Mouse (Mus musculus): ENCODE results near the gene Tmem205. TPM values are rescaled to one million over a fixed set of nuclear protein-coding genes. Genes with fewer than 3 reads are reported as not detected.
A peak's percentile ranks its signal among the peaks of the same experiment; 100 is the strongest.

Tmem205 gene
- polyA plus RNA-seq, 1 experiment from 2014 or later: 28.5 TPM

DNA sequence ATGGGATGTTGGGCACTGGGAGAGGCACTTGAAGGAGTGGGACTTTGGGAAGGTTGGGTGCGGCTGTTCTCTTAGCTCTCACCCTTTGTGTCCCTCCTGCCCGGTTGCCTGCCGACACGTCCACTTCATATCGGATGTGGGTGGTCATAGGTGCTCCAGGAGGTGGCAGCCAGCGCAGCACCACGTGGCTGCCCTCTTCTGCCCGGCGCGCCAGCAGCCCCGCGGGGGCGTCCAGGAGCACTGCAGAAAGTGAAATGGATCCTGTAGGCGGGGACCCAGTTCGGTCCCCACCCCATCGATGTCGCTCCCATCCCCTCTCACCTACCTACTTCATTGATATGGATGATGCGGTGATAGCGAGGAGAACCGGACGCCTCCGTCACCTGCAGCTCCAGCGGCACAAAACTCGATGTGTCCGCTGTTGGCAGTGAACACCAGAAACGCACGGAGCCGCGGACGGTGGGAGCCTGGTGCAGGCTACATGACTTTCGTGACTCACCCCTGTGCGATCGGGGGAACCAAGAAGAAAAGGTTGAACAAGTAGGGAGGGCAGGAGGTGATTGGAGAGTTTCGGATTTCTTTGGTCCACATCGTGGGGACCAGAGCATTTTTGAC, 34.1 kb upstream of the Tmem205 start:
- no peaks in the 10 kb centered on the region for H3K36me3 ChIP-seq (replicated peaks; ENCODE audit: control insufficient read depth, insufficient read depth, low read depth, low read length)
- 1% methylated on average over 35 of the region's 35 CpGs for WGBS
- no peak overlapping the region for H3K27ac ChIP-seq (replicated peaks; ENCODE audit: low read depth, low read length)
- peak overlapping the region; percentile 32 for H3K4me3 ChIP-seq (ENCODE audit: low read depth, low read length)
- H3K9me3 ChIP-seq (replicated peaks; ENCODE audit: control insufficient read depth, low read length): no peaks in the 10 kb centered on the region
- DNase-seq (ENCODE audit: low spot score) (peak; percentile 9), ATAC-seq (replicated peaks; ENCODE audit: insufficient number of reproducible peaks, low FRiP score, low TSS enrichment, low read depth) (no peak)
- peaks cover 33% of the 10 kb centered on the region for H3K27me3 ChIP-seq (ENCODE audit: control insufficient read depth, insufficient read depth, low read length)
- peak overlapping the region; percentile 53 for H3K4me2 ChIP-seq (ENCODE audit: low read depth, low read length)
- H3K4me1 ChIP-seq (ENCODE audit: control insufficient read depth, insufficient read depth, low read length): 0 out of 2 replicates have a peak, but pooled peaks cover 2% of the 10 kb centered on the region
- H3K9ac ChIP-seq (replicated peaks; ENCODE audit: low read length): no peak overlapping the region

DNA sequence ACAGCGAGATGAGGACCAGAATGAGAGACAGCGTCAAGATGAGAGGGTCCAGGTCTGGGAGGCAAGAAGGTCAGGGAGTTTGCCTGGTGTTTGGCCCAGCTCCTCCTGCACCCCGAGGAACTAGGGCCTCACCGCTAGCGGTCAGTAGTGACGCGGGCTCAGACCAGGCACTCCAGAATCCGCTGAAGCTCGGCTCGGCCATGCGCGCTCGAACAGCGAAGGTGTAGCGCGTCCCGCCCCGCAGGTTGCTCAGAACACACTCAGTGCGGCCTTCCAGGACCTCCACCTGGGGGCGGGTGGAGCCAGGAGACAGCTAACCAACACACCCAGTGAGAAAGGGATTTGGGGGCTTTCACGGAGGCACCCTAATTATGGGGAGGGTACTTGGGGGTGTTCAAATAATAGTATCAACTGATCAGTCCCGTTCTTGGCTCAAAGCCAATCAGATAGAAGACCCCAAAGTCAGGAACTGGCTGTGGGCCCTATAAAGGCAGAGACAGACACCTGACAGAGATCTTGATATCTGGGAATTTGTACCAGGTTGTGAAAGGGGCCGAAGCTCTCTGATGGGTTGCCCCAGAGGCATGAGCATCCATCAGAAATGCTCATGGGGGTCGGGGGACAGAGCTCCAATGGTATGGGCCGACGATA, 33.3 kb upstream of the Tmem205 start:
- no peak overlapping the region for H3K27ac ChIP-seq (replicated peaks; ENCODE audit: low read depth, low read length)
- WGBS: 7% methylated on average over 26 of the region's 26 CpGs
- H3K4me2 ChIP-seq (ENCODE audit: low read depth, low read length): peak overlapping the region; percentile 0; the same call in 1 of the 2 replicates
- ATAC-seq (replicated peaks; ENCODE audit: insufficient number of reproducible peaks, low FRiP score, low TSS enrichment, low read depth): no peak
- 0 out of 2 replicates have a peak, but pooled peaks cover 2% of the 10 kb centered on the region for H3K4me1 ChIP-seq (ENCODE audit: control insufficient read depth, insufficient read depth, low read length)
- peak; percentile 30 for DNase-seq (ENCODE audit: low spot score)
- H3K4me3 ChIP-seq (ENCODE audit: low read depth, low read length): 0 out of 2 replicates have a peak overlapping the region, but pooled peaks have one; percentile 10
- H3K9ac ChIP-seq (replicated peaks; ENCODE audit: low read length): no peak overlapping the region
- no peaks in the 10 kb centered on the region for H3K9me3 ChIP-seq (replicated peaks; ENCODE audit: control insufficient read depth, low read length)
- no peaks in the 10 kb centered on the region for H3K36me3 ChIP-seq (replicated peaks; ENCODE audit: control insufficient read depth, insufficient read depth, low read depth, low read length)
- peaks cover 33% of the 10 kb centered on the region for H3K27me3 ChIP-seq (ENCODE audit: control insufficient read depth, insufficient read depth, low read length)

DNA sequence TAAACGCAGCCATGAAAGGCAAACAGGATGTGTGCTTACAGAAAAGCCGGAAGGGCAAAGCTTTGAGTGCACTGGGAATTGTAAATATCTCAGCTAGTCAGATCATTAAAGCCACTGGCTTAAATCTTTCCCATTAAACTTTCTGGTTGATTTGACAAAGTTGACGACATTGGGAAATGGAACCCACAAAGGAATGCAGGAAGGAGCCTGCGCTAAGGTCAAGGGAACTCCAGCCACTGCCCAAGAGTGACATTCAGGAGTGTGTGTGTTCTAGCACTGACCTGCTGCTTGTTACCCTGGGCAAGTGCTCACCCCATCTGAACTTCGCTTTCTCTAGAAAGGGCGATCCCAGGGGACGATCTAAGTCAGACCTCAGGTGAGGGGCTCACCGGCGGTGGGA, 32.8 kb upstream of the Tmem205 start:
- WGBS: 47% methylated on average over 9 of the region's 9 CpGs
- Histone ChIP-seq H3K4me3 (ENCODE audit: low read depth, low read length) (no peak overlapping the region), H3K27ac (replicated peaks; ENCODE audit: low read depth, low read length) (no peak overlapping the region), H3K27me3 (ENCODE audit: control insufficient read depth, insufficient read depth, low read length) (peaks cover 33% of the 10 kb centered on the region), H3K36me3 (replicated peaks; ENCODE audit: control insufficient read depth, insufficient read depth, low read depth, low read length) (no peaks in the 10 kb centered on the region), H3K4me1 (ENCODE audit: control insufficient read depth, insufficient read depth, low read length) (0 out of 2 replicates have a peak, but pooled peaks cover 2% of the 10 kb centered on the region), H3K4me2 (ENCODE audit: low read depth, low read length) (no peak overlapping the region), H3K9me3 (replicated peaks; ENCODE audit: control insufficient read depth, low read length) (no peaks in the 10 kb centered on the region), H3K9ac (replicated peaks; ENCODE audit: low read length) (no peak overlapping the region)
- ATAC-seq (replicated peaks; ENCODE audit: insufficient number of reproducible peaks, low FRiP score, low TSS enrichment, low read depth): no peak
- no peak for DNase-seq (ENCODE audit: low spot score)

DNA sequence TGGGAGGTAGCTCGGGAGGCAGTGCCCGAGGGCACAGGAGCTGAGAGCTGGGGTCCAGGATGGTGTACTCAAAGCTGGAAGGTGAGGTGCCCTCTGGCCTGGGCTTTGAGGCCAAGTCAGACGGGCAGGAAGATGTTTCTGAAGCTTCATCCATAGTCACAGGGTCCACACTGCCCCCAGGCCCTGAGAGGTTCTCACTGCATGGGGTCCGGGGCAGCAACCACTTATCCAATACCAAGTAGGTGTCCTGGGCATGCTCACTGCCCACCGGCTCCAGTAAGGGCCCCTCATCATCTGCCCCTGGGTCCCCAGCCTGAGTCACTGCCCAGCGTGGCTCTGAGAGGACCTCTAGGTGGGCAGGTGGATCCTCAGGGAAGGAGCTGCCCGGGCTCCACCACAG, 31.9 kb upstream of the Tmem205 start:
- no peaks in the 10 kb centered on the region for H3K9me3 ChIP-seq (replicated peaks; ENCODE audit: control insufficient read depth, low read length)
- no peak overlapping the region for H3K27ac ChIP-seq (replicated peaks; ENCODE audit: low read depth, low read length)
- DNase-seq (ENCODE audit: low spot score) (no peak), ATAC-seq (replicated peaks; ENCODE audit: insufficient number of reproducible peaks, low FRiP score, low TSS enrichment, low read depth) (no peak)
- H3K4me3 ChIP-seq (ENCODE audit: low read depth, low read length): no peak overlapping the region
- H3K9ac ChIP-seq (replicated peaks; ENCODE audit: low read length): no peak overlapping the region
- H3K4me2 ChIP-seq (ENCODE audit: low read depth, low read length): no peak overlapping the region
- 81% methylated on average over 7 of the region's 7 CpGs for WGBS
- H3K27me3 ChIP-seq (ENCODE audit: control insufficient read depth, insufficient read depth, low read length): peaks cover 33% of the 10 kb centered on the region
- H3K36me3 ChIP-seq (replicated peaks; ENCODE audit: control insufficient read depth, insufficient read depth, low read depth, low read length): no peaks in the 10 kb centered on the region
- 0 out of 2 replicates have a peak, but pooled peaks cover 2% of the 10 kb centered on the region for H3K4me1 ChIP-seq (ENCODE audit: control insufficient read depth, insufficient read depth, low read length)

DNA sequence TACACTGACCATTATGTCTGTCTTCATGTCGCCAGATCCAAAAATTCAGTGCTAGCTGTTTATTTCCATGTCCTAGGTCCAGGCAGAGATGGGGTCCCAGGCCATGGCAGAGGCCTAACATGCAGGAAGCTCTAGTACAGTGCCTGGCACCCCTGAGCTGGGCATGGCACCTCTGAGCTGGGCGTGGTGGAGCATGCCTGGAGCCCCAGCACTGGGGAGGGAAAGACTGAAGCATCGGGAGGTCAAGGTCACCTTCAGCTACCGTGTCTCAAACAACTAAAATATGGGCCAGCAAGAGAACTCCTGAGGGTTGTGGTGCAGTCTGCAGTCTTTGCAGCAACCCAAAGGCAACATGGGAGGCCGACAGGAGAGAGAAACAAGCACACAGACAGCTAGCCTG, 31.0 kb upstream of the Tmem205 start:
- DNase-seq (ENCODE audit: low spot score) (no peak), ATAC-seq (replicated peaks; ENCODE audit: insufficient number of reproducible peaks, low FRiP score, low TSS enrichment, low read depth) (no peak)
- H3K4me2 ChIP-seq (ENCODE audit: low read depth, low read length): no peak overlapping the region
- 0 out of 2 replicates have a peak, but pooled peaks cover 2% of the 10 kb centered on the region for H3K4me1 ChIP-seq (ENCODE audit: control insufficient read depth, insufficient read depth, low read length)
- no peak overlapping the region for H3K27ac ChIP-seq (replicated peaks; ENCODE audit: low read depth, low read length)
- H3K9ac ChIP-seq (replicated peaks; ENCODE audit: low read length): no peak overlapping the region
- peaks cover 33% of the 10 kb centered on the region for H3K27me3 ChIP-seq (ENCODE audit: control insufficient read depth, insufficient read depth, low read length)
- 82% methylated on average over 5 of the region's 5 CpGs for WGBS
- H3K36me3 ChIP-seq (replicated peaks; ENCODE audit: control insufficient read depth, insufficient read depth, low read depth, low read length): no peaks in the 10 kb centered on the region
- H3K4me3 ChIP-seq (ENCODE audit: low read depth, low read length): no peak overlapping the region
- no peaks in the 10 kb centered on the region for H3K9me3 ChIP-seq (replicated peaks; ENCODE audit: control insufficient read depth, low read length)

DNA sequence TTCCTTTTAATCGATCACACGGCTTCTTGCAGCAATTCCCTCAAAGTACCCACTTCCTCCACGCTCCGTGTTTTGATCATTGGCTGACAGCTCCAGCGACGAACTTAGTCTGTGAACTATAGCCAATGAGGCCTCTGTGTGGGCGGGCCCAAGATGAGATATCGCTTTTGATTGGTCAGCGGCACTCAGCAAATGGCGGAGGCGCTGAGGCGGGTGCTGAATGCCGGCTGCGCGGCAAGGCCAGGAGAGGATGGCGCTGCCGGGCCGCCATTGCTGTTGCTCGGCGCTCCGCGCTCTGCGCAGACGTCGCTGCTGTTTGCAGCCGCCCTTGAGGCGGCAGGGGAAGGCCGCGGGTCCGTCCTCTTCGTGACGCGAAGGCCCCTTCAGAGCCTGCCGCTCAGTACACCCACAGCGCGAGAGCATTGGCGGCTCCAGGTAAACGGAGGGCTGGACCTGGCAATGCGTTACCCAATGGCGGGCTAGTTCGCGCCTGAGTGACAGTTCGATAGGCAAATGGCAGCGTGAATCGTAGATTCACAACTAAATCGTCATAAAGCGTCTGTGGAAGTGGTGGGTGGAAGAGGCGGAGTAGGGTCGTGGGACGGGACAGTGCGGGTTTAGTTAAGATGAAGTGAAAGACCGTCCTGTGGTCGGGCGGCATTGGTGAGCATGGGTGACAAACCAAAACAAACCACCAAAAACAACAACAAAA, 28.4 kb upstream of the Tmem205 start, which contains the start of gene Swsap1:
Swsap1 (plus strand) TSS at position 186 of the 712 bp plus-strand sequence.
- Histone ChIP-seq H3K36me3 (replicated peaks; ENCODE audit: control insufficient read depth, insufficient read depth, low read depth, low read length) (no peaks in the 10 kb centered on the region), H3K4me2 (ENCODE audit: low read depth, low read length) (peak within 1 kb of the TSS; percentile 46), H3K4me3 (ENCODE audit: low read depth, low read length) (peak within 1 kb of the TSS; percentile 67), H3K4me1 (ENCODE audit: control insufficient read depth, insufficient read depth, low read length) (0 out of 2 replicates have a peak, but pooled peaks cover 2% of the 10 kb centered on the region), H3K9ac (replicated peaks; ENCODE audit: low read length) (peak within 1 kb of the TSS; percentile 83), H3K27ac (replicated peaks; ENCODE audit: low read depth, low read length) (peak within 1 kb of the TSS; percentile 73; the same call in 1 of the 2 replicates), H3K9me3 (replicated peaks; ENCODE audit: control insufficient read depth, low read length) (no peaks in the 10 kb centered on the region), H3K27me3 (ENCODE audit: control insufficient read depth, insufficient read depth, low read length) (peaks cover 13% of the 10 kb centered on the region)
- DNase-seq (ENCODE audit: low spot score): peak; percentile 98
- under 1% methylated on average over 54 of the region's 54 CpGs for WGBS
- ATAC-seq (replicated peaks; ENCODE audit: insufficient number of reproducible peaks, low FRiP score, low TSS enrichment, low read depth): peak; percentile 97

DNA sequence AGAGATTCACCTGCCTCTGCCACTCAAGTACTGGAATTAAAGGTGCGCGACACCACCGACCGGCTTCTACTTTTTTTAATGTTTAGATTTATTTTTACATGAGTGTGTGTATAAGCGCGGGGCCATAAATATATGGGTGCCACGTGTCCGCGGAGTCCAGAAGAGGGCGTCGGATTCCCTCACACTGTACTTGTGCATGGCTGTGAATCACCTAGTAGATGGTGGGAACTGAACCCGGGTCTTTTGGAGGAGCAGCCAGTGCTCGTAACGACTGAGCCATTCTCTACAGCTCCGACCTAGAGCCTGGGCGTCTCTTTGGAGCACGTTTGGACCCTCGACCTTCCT, 27.8 kb upstream of the Tmem205 start:
- WGBS: 1% methylated on average over 18 of the region's 18 CpGs
- ATAC-seq (replicated peaks; ENCODE audit: insufficient number of reproducible peaks, low FRiP score, low TSS enrichment, low read depth): peak; percentile 70
- peak overlapping the region; percentile 37 for H3K9ac ChIP-seq (replicated peaks; ENCODE audit: low read length)

More for the DNA sequence above, 27.8 kb upstream of the Tmem205 start:
- no peaks in the 10 kb centered on the region for H3K4me1 ChIP-seq (ENCODE audit: control insufficient read depth, insufficient read depth, low read length)
- H3K27me3 ChIP-seq (ENCODE audit: control insufficient read depth, insufficient read depth, low read length): peaks cover 8% of the 10 kb centered on the region
- H3K36me3 ChIP-seq (replicated peaks; ENCODE audit: control insufficient read depth, insufficient read depth, low read depth, low read length): no peaks in the 10 kb centered on the region
- H3K27ac ChIP-seq (replicated peaks; ENCODE audit: low read depth, low read length): peak overlapping the region; percentile 73; the same call in 1 of the 2 replicates
- H3K4me2 ChIP-seq (ENCODE audit: low read depth, low read length): peak overlapping the region; percentile 46
- peak overlapping the region; percentile 67 for H3K4me3 ChIP-seq (ENCODE audit: low read depth, low read length)
- no peak for DNase-seq (ENCODE audit: low spot score)
- no peaks in the 10 kb centered on the region for H3K9me3 ChIP-seq (replicated peaks; ENCODE audit: control insufficient read depth, low read length)
